Mouse (Mus musculus) MEL (cell line): Measurements from ENCODE around the gene Npsr1. TPM values are rescaled to one million over a fixed set of nuclear protein-coding genes. Genes with fewer than 3 reads are reported as not detected.

Source experiments
- DNase-seq: peaks from one replicate; pipeline ENCODE4 v3.0.0; 2011; ENCODE audit warnings: low read depth, low spot score
- H3K27ac ChIP-seq: 2 replicates; pipeline ENCODE4 v1.5.1; 2012; ENCODE audit warnings: low read depth, mild to moderate bottlenecking, control low read depth, low read length, moderate library complexity; ENCODE audit not compliant: control insufficient read depth
- H3K27me3 ChIP-seq, 2 experiments: fragments of 150-350 bp in 1 of 2; sonication (generic) in 1 of 2; 2 replicates each; pipeline ENCODE4 v1.6.1; 2012; ENCODE audit warnings: low read length in 2 of 2, mild to moderate bottlenecking in 2 of 2, improper control_type of control experiment in 1 of 2, moderate library complexity in 1 of 2; ENCODE audit not compliant: insufficient read depth in 2 of 2, control insufficient read depth in 1 of 2
- H3K36me3 ChIP-seq, 2 experiments: 2 replicates each; pipeline ENCODE4 v1.6.1; 2012 to 2014; ENCODE audit warnings: low read length in 2 of 2, improper control_type of control experiment in 1 of 2, inconsistent platforms in 1 of 2, mild to moderate bottlenecking in 1 of 2; ENCODE audit not compliant: insufficient read depth in 2 of 2, control insufficient read depth in 1 of 2
- H3K4me1 ChIP-seq, 2 experiments: fragments of 150-350 bp in 1 of 2; sonication (generic) in 1 of 2; 2 replicates each; pipeline ENCODE4 v1.6.1; 2012; ENCODE audit warnings: low read length in 2 of 2, improper control_type of control experiment in 1 of 2, mild to moderate bottlenecking in 1 of 2; ENCODE audit not compliant: insufficient read depth in 2 of 2, control insufficient read depth in 1 of 2
- H3K4me3 ChIP-seq, 2 experiments: fragments of 150-350 bp in 1 of 2; sonication (generic) in 1 of 2; 2 replicates each; pipeline ENCODE4 v1.5.1; 2012; ENCODE audit warnings: low read depth in 2 of 2, low read length in 2 of 2, mild to moderate bottlenecking in 2 of 2, moderate library complexity in 2 of 2, control low read depth in 1 of 2, improper control_type of control experiment in 1 of 2; ENCODE audit not compliant: control insufficient read depth in 1 of 2, insufficient read depth in 1 of 2
- H3K79me2 ChIP-seq: 2 replicates; pipeline ENCODE4 v1.6.1; 2012; ENCODE audit warnings: mild to moderate bottlenecking, low read length, moderate library complexity; ENCODE audit not compliant: control insufficient read depth, poor library complexity, insufficient read depth
- H3K9ac ChIP-seq: 2 replicates; pipeline ENCODE4 v1.6.1; 2012; ENCODE audit warnings: low read depth, mild to moderate bottlenecking, control low read depth, low read length, moderate library complexity; ENCODE audit not compliant: control insufficient read depth, poor library complexity, severe bottlenecking
- H3K9me3 ChIP-seq: fragments of 150-350 bp; sonication (generic); replicated peaks from 2 replicates; pipeline ENCODE4 v1.6.1; 2012; ENCODE audit warnings: mild to moderate bottlenecking, low read length, improper control_type of control experiment, moderate library complexity; ENCODE audit not compliant: insufficient read depth
- BHLHE40 ChIP-seq: IDR thresholded peaks from 2 replicates; pipeline ENCODE4 v1.6.1; 2012; ENCODE audit warnings: low read depth, mild to moderate bottlenecking, inconsistent platforms, low read length, improper control_type of control experiment, borderline replicate concordance
- CHD1 ChIP-seq: IDR thresholded peaks from 2 replicates; pipeline ENCODE4 v1.6.1; 2012; ENCODE audit warnings: low read depth, mild to moderate bottlenecking, inconsistent platforms, low read length, improper control_type of control experiment
- CHD2 ChIP-seq: IDR thresholded peaks from 2 replicates; pipeline ENCODE4 v1.6.1; 2011; ENCODE audit warnings: low read length, improper control_type of control experiment
- CTCF ChIP-seq, 3 experiments: IDR thresholded peaks in 2 of 3; conservative IDR thresholded peaks in 1 of 3; 2 replicates each; pipeline ENCODE4 v1.5.1; 2011 to 2012; ENCODE audit warnings: low read length in 3 of 3, low read depth in 2 of 3, mild to moderate bottlenecking in 2 of 3, improper control_type of control experiment in 1 of 3, inconsistent platforms in 1 of 3, mixed read lengths in 1 of 3, moderate library complexity in 1 of 3; ENCODE audit not compliant: control insufficient read depth in 1 of 3, insufficient read depth in 1 of 3, poor library complexity in 1 of 3, severe bottlenecking in 1 of 3
- EP300 ChIP-seq, 2 experiments: IDR thresholded peaks; 2 replicates each; pipeline ENCODE4 v1.6.1; 2011; ENCODE audit warnings: improper control_type of control experiment in 2 of 2, low read length in 2 of 2, low read depth in 1 of 2, mild to moderate bottlenecking in 1 of 2
- GABPA ChIP-seq: IDR thresholded peaks from 2 replicates; pipeline ENCODE4 v1.6.1; 2012; ENCODE audit warnings: low read depth, mild to moderate bottlenecking, inconsistent platforms, low read length, improper control_type of control experiment, moderate library complexity
- HCFC1 ChIP-seq: IDR thresholded peaks from 2 replicates; pipeline ENCODE4 v1.6.1; 2012; ENCODE audit warnings: low read depth, mild to moderate bottlenecking, inconsistent platforms, low read length, improper control_type of control experiment, moderate library complexity
- MAFK ChIP-seq: IDR thresholded peaks from 2 replicates; pipeline ENCODE4 v1.6.1; 2011; ENCODE audit warnings: low read depth, mild to moderate bottlenecking, low read length, improper control_type of control experiment, borderline replicate concordance
- MAX ChIP-seq: IDR thresholded peaks from 2 replicates; pipeline ENCODE4 v1.6.1; 2011; ENCODE audit warnings: low read length, improper control_type of control experiment
- MAZ ChIP-seq: IDR thresholded peaks from 2 replicates; pipeline ENCODE4 v1.6.1; 2012; ENCODE audit warnings: low read depth, mild to moderate bottlenecking, inconsistent platforms, low read length, improper control_type of control experiment
- MEF2A ChIP-seq: IDR thresholded peaks from 2 replicates; pipeline ENCODE4 v1.6.1; 2014; ENCODE audit warnings: low read depth, mild to moderate bottlenecking, inconsistent platforms, low read length, improper control_type of control experiment; ENCODE audit not compliant: poor library complexity, insufficient replicate concordance, severe bottlenecking; ENCODE audit errors: extremely low read depth
- MXI1 ChIP-seq: IDR thresholded peaks from 2 replicates; pipeline ENCODE4 v1.6.1; 2011; ENCODE audit warnings: mild to moderate bottlenecking, low read depth, low read length, improper control_type of control experiment
- MYB ChIP-seq: IDR thresholded peaks from 2 replicates; pipeline ENCODE4 v1.6.1; 2011; ENCODE audit warnings: mild to moderate bottlenecking, low read depth, low read length, improper control_type of control experiment
- NRF1 ChIP-seq: IDR thresholded peaks from 2 replicates; pipeline ENCODE4 v1.6.1; 2014; ENCODE audit warnings: low read depth, mild to moderate bottlenecking, inconsistent platforms, low read length, improper control_type of control experiment, moderate library complexity; ENCODE audit not compliant: poor library complexity, insufficient read depth, severe bottlenecking
- POLR2A ChIP-seq, 2 experiments: IDR thresholded peaks; 2 replicates each; pipeline ENCODE4 v1.6.1; 2011 to 2012; ENCODE audit warnings: low read length in 2 of 2, mild to moderate bottlenecking in 2 of 2, control low read depth in 1 of 2, improper control_type of control experiment in 1 of 2, low read depth in 1 of 2, moderate library complexity in 1 of 2; ENCODE audit not compliant: control insufficient read depth in 1 of 2, insufficient read depth in 1 of 2, poor library complexity in 1 of 2
- POLR2AphosphoS2 ChIP-seq: IDR thresholded peaks from 2 replicates; pipeline ENCODE4 v1.6.1; 2011; ENCODE audit warnings: low read length, improper control_type of control experiment
- POLR2AphosphoS5 ChIP-seq: IDR thresholded peaks from 2 replicates; pipeline ENCODE4 v1.6.1; 2012; ENCODE audit warnings: low read depth, borderline replicate concordance, mild to moderate bottlenecking, inconsistent platforms, low read length, moderate library complexity, mixed read lengths
- RAD21 ChIP-seq: IDR thresholded peaks from 2 replicates; pipeline ENCODE4 v1.6.1; 2011; ENCODE audit warnings: mild to moderate bottlenecking, low read depth, low read length, improper control_type of control experiment
- RCOR1 ChIP-seq: IDR thresholded peaks from 2 replicates; pipeline ENCODE4 v1.6.1; 2012; ENCODE audit warnings: low read depth, mild to moderate bottlenecking, inconsistent platforms, low read length, improper control_type of control experiment
- SIN3A ChIP-seq: IDR thresholded peaks from 2 replicates; pipeline ENCODE4 v1.6.1; 2012; ENCODE audit warnings: low read length, improper control_type of control experiment, inconsistent platforms
- TCF12 ChIP-seq: IDR thresholded peaks from 2 replicates; pipeline ENCODE4 v1.6.1; 2014; ENCODE audit warnings: low read depth, mild to moderate bottlenecking, inconsistent platforms, low read length, improper control_type of control experiment, moderate library complexity
- UBTF ChIP-seq: IDR thresholded peaks from 2 replicates; pipeline ENCODE4 v1.6.1; 2012; ENCODE audit warnings: low read depth, mild to moderate bottlenecking, inconsistent platforms, low read length, improper control_type of control experiment, moderate library complexity, borderline replicate concordance; ENCODE audit not compliant: insufficient read depth
- USF1 ChIP-seq: IDR thresholded peaks from 2 replicates; pipeline ENCODE4 v1.6.1; 2014; ENCODE audit warnings: low read depth, mild to moderate bottlenecking, inconsistent platforms, low read length, improper control_type of control experiment, moderate library complexity
- ZKSCAN1 ChIP-seq: IDR thresholded peaks from 2 replicates; pipeline ENCODE4 v1.6.1; 2012; ENCODE audit warnings: low read depth, mild to moderate bottlenecking, inconsistent platforms, low read length, improper control_type of control experiment, moderate library complexity
- ZMIZ1 ChIP-seq: IDR thresholded peaks from 2 replicates; pipeline ENCODE4 v1.6.1; 2012; ENCODE audit warnings: low read depth, mild to moderate bottlenecking, inconsistent platforms, low read length, improper control_type of control experiment, moderate library complexity
- ZNF384 ChIP-seq: IDR thresholded peaks from 2 replicates; pipeline ENCODE4 v1.6.1; 2012; ENCODE audit warnings: low read depth, mild to moderate bottlenecking, inconsistent platforms, low read length, improper control_type of control experiment
- polyA plus RNA-seq, 2 experiments: library from polyadenylated mRNA; stranded (reverse) in 1 of 2; unstranded in 1 of 2; fragments of >175 nt in 1 of 2; fragments of >200 nt in 1 of 2; gene quantifications; 2 replicates each; pipeline versions ENCODE4 v1.2.1 to v1.2.4; 2012; ENCODE audit warnings: low replicate concordance in 2 of 2, low read depth in 1 of 2; ENCODE audit not compliant: insufficient read length in 2 of 2, insufficient read depth in 1 of 2, missing spikeins in 1 of 2
- total RNA-seq: library from RNA; depleted of rRNA; stranded (reverse); fragments of 300-350 nt; gene quantifications from 2 replicates; pipeline ENCODE4 v1.2.3, GENCODE M21; 2012

Gene Npsr1
- total and polyA plus RNA-seq, 3 experiments = 0.08 TPM; not detected in 2

GRCm38 (mm10) chr9:24133142-24133541 lies 35.3 kb downstream of the Npsr1 start:
- no peaks in the 10 kb centered on the region for H3K79me2 ChIP-seq
- TF ChIP-seq MAZ (no peak), ZMIZ1 (no peak), CTCF (IDR thresholded peaks at IDR 0.05 in 2 of 3, conservative IDR thresholded peaks at IDR 0.05 in 1 of 3; ENCODE audit: control insufficient read depth in 1 of 3, insufficient read depth in 1 of 3, low read depth in 2 of 3, low read length in 3 of 3, poor library complexity in 1 of 3, severe bottlenecking in 1 of 3) (no peak), CHD2 (no peak), POLR2AphosphoS5 (no peak), CHD1 (no peak), MAFK (no peak), TCF12 (no peak), BHLHE40 (no peak), EP300 (IDR thresholded peaks at IDR 0.05; ENCODE audit: low read depth in 1 of 2, low read length in 2 of 2) (no peak), USF1 (no peak), RCOR1 (no peak), MXI1 (no peak), POLR2A (IDR thresholded peaks at IDR 0.05; ENCODE audit: control insufficient read depth in 1 of 2, insufficient read depth in 1 of 2, low read depth in 1 of 2, low read length in 2 of 2, poor library complexity in 1 of 2) (no peak), NRF1 (no peak), RAD21 (no peak), ZKSCAN1 (no peak), MAX (no peak), UBTF (no peak)
- TF ChIP-seq, all 39 proteins: peak for 0
- H3K9me3 ChIP-seq = no peaks in the 10 kb centered on the region
- H3K9ac ChIP-seq = no peak overlapping the region
- no peak for DNase-seq
- no peaks in the 10 kb centered on the region for H3K4me1 ChIP-seq
- H3K4me3 ChIP-seq = no peak overlapping the region
- H3K36me3 ChIP-seq = no peaks in the 10 kb centered on the region
- no peaks in the 10 kb centered on the region for H3K27me3 ChIP-seq
- no peak overlapping the region for H3K27ac ChIP-seq

- DNase-seq = no peak
- no peaks in the 10 kb centered on the region for H3K79me2 ChIP-seq
These were observed 38.6 kb downstream of the Npsr1 start for GRCm38 (mm10) chr9:24136354-24136753.

More at GRCm38 (mm10) chr9:24136354-24136753, 38.6 kb downstream of the Npsr1 start:
- no peaks in the 10 kb centered on the region for H3K27me3 ChIP-seq
- TF ChIP-seq ZNF384 = no peak
- no peak for TF ChIP-seq MEF2A
- no peak for TF ChIP-seq RCOR1
- TF ChIP-seq MXI1 = no peak
- TF ChIP-seq SIN3A = no peak
- TF ChIP-seq CHD2 = no peak
- TF ChIP-seq ZMIZ1 = no peak
- TF ChIP-seq CHD1 = no peak
- TF ChIP-seq GABPA = no peak
- TF ChIP-seq TCF12 = no peak
- no peak for TF ChIP-seq HCFC1
- TF ChIP-seq POLR2AphosphoS2 = no peak
- no peak for TF ChIP-seq MYB
- TF ChIP-seq UBTF = no peak
- TF ChIP-seq, all 39 proteins: peak for 0
- no peaks in the 10 kb centered on the region for H3K36me3 ChIP-seq
- H3K9ac ChIP-seq = no peak overlapping the region
- H3K4me3 ChIP-seq = no peak overlapping the region
- H3K27ac ChIP-seq = no peak overlapping the region
- no peaks in the 10 kb centered on the region for H3K9me3 ChIP-seq
- H3K4me1 ChIP-seq = no peaks in the 10 kb centered on the region
